Mouse (Mus musculus): ENCODE results near the gene Stom.

Stom gene

DNA sequence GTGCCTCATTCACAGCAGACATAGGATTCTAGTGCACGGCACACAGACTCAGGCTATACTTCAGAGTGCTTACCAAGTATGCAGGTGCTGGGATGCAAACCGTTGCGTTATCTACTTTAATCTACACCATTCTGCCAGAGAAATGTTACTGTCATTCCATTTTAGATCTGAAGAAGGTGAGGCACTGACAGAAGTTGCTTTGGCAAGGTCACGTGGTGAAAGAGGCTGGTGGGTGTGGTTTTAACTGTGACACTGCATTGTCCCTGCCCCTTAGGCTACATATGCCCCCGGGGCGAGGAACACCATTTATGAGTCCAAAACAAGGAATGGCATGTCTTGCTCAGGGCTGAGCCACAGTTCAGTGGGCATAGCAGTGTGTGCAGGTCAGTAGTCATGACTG, 63.9 kb downstream of the Stom start:
- peak; percentile 33 for DNase-seq (ENCODE audit: low read depth, low spot score)

DNA sequence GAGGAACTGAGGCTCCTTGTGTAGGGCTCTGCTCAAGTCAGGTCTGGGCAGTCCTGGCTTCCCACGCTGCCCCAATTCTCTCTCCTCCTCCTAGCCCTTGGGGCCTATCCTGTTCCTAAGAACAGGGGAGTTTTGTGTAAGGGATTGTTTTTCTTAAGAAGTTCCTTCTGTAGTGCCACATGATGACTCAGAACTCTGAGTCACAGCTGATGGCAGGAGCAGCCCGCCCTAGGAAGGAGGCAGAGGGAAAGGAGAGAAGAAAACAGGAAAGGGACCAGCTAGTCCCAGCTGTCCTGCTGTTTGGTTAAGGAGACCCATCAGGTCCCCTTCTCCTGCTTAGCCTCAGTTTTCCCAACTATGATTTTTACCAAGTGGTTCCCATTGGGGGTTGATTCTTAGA, 65.0 kb downstream of the Stom start:
- DNase-seq (ENCODE audit: low read depth, low spot score), result peak; percentile 98

GRCm38 (mm10) chr2:35270531-35270984, 66.2 kb downstream of the Stom start:
- peak; percentile 89 for DNase-seq (ENCODE audit: low read depth, low spot score)

- DNase-seq (ENCODE audit: low read depth, low spot score), result peak; percentile 94
Observed at GRCm38 (mm10) chr2:35269716-35270260, 67.0 kb downstream of the Stom start.

DNA sequence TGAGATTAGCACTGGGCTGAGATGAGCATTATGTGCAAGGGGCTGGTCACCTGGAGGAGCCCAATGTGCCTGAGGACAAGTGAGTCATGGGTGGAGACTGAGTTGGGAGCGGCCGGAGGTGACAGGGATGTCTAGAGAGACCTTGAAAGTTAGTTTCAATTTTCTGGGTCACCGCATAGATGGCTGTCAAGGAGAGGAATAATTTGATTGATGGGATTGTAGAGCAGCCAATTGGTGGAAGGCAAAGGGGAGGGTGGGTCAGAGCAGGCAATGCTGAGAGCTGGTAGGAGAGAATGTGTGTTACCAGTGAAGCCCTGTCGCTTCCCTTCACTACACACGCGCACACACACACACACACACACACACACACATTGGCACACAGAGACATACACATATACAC, 67.6 kb downstream of the Stom start:
- DNase-seq (ENCODE audit: low read depth, low spot score), result peak; percentile 92

GRCm38 (mm10) chr2:35267876-35268566, 68.8 kb downstream of the Stom start:
- DNase-seq (ENCODE audit: low read depth, low spot score), result peak; percentile 64

- no peak for DNase-seq (ENCODE audit: low read depth, low spot score)
Observed at GRCm38 (mm10) chr2:35267156-35267875, 69.5 kb downstream of the Stom start.

DNA sequence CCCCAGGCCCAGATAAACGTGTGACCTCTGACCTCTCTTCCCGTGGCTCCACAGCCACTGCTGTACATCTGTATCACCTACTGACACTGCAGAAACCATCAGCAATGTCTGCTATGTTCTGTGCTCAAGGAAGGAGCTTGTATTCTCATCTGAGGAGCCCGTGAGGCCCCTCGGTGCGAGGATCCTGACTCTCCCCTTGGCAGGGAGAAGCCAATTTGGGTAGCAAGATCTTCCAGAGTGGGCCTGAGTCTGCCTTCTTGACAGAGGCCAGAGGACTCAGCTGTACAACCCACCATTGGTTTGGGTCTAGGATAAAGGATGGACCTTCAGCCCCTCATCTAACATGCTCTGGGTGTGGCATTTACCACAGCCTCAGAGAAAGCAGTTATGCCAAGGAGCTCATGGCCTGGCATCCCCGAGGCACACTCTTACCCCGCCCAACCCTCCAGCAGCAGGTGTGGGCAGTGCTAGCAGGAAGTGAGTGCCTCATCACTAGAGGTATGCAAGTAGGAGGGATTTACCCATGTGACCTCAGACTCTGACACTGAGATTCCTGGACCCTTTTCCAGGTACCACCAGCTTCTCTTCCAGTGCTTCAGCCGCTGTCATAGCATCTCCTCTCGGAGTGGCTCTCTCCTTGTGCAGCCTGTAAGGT, 70.4 kb downstream of the Stom start:
- DNase-seq (ENCODE audit: low read depth, low spot score), result no peak

GRCm38 (mm10) chr2:35265775-35266174, 71.0 kb downstream of the Stom start:
- no peak for DNase-seq (ENCODE audit: low read depth, low spot score)

GRCm38 (mm10) chr2:35265296-35265695, 71.5 kb downstream of the Stom start:
- peak; percentile 96 for DNase-seq (ENCODE audit: low read depth, low spot score)

DNA sequence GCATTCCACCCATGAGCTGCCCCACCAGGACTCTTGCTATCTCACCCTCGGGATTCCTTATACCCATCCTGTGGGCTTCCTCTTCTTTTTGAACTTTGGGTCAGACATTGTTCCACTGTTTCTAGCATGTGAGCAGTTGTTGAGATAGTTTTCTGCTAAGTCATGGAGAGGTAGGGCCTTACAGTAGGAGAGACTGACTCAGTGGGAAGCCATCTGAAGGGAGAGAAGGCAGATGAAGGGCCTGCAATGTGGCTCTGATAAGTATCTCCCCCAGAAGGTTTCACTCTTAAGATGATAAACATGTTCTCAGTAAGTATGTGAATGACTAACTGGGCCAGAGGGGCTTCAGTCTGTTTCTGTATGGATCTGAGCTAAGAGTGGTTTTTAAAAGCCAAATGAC, 72.7 kb downstream of the Stom start:
- peak; percentile 70 for DNase-seq (ENCODE audit: low read depth, low spot score)

Data from 3T3-L1 (cell line).